Mouse (Mus musculus) 3134 (cell line): ENCODE measurements around the gene Plvap.

Experiments
- DNase-seq: peaks from one replicate; pipeline ENCODE4 v3.0.0-alpha.2; 2011; ENCODE audit warnings: low spot score; ENCODE audit not compliant: insufficient read length; ENCODE audit errors: extremely low read depth

Gene Plvap

DNA sequence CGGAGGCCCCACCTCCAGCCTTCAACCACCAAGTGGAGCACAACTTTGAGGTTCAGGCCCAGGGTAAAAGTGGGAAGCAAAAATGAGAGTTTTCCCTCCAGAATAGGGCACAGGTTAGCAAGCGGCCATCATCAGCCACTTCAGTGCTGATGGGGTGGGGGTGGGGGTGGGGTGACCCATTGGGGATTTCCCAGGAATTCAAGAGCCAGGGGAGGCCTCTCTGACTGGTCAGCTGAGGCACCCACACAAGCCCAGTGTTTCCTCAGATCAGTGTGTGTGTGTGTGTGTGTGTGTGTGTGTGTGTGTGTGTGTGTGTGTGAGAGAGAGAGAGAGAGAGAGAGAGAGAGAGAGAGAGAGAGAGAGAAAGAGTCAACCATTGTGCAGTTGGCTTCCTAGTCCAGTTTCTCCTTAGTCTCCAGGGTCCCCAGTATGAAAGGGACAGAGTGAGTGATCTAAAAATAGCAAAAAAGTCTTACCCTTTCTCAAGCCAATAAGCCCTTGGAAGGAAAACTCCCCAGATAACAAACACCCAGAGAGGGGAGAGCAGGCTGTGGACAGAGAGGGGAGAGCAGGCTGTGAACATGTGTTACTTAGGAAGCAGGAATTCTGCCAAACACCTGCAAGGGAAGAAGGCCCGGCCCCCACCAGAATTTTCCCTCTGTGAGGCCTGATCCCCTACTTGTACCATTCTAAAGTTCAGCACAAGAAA is 15.8 kb upstream of the Plvap start:
- DNase-seq, result peak; percentile 46

- DNase-seq, result no peak
Measured at GRCm38 (mm10) chr8:71526272-71526671, 14.7 kb upstream of the Plvap start.

DNA sequence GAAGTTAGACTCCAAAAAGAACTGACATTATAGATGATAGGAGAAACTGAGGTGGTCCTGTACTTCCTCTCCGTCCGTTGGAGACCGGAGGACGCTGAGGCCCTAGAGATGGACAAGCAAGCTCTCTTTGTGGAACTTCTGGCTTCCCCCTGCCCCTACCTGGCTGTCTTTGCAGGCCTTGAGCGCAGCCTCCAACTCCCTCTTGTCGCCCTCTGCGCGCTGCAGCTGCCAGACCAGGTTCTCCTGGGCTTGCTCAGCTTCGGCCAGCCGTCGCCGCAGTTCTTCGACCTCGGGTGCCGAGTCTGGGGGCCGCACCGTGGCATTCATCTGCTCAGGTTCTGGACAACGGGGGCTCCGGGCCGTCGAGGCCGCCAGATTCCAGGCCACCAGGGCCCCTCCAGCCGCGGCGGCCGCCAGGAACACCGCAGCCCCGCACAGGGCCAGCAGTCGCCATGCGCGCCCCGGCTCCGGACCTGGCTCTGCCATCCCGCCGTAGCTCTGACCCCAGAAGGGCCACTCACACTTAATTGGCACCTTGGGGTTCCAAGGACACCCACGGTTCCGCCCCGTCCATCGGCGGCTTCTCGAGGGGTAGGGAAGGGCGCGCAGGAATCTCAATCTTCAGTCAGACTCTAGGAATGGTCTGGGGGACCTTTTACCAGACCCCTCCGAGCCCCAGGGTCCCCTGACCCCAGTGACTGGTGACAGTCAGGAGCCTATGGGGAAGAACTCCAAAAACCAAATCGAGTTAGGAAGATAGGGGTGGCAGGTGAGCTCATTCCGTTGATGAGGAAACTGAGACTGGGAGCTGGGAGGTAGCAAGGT is 13.9 kb upstream of the Plvap start, which contains the start of gene Ccdc194:
Ccdc194 (minus strand) TSS at position 486 of the 825 bp plus-strand sequence.
- DNase-seq, result no peak

GRCm38 (mm10) chr8:71521634-71522033 is 10.1 kb upstream of the Plvap start:
- DNase-seq, result peak; percentile 89

DNA sequence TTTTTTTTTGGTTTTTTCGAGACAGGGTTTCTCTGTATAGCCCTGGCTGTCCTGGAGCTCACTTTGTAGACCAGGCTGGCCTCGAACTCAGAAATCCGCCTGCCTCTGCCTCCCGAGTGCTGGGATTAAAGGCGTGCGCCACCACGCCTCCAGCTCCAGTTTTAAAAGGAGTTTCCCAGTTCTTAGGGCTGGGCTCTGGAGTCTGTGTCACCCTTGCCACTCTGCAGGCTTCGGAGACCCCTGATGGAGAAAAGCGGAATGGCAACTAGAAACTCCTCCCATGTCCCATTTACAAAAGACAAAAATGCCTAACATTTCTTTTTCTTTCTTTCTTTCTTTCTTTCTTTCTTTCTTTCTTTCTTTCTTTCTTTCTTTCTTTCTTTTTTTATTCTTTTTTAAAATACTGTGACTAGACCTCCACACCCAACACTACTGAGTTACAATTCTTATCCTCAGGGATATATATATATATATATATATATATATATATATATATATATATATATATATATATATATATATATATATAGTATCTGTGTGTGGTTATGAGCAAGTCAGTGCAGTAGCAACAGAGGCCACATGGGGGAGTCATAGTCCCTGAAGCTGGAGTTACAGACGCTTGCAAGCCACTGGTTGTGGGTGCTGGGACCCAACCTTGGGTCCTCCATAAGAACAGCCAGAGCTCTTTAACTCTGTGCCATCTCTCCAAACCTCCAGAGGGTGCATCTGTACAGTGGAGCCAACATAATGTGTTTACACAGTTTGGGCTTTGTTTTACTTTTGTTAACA is 7.7 kb upstream of the Plvap start:
- peak; percentile 44 for DNase-seq

GRCm38 (mm10) chr8:71516786-71517185 is 5.2 kb upstream of the Plvap start:
- DNase-seq, result no peak

GRCm38 (mm10) chr8:71515043-71515442 is 3.5 kb upstream of the Plvap start:
- no peak for DNase-seq

- no peak for DNase-seq
Measured at GRCm38 (mm10) chr8:71513018-71513754, 1.6 kb upstream of the Plvap start.

- DNase-seq, result peak; percentile 32
Measured at GRCm38 (mm10) chr8:71509316-71509715, 2.2 kb downstream of the Plvap start.

DNA sequence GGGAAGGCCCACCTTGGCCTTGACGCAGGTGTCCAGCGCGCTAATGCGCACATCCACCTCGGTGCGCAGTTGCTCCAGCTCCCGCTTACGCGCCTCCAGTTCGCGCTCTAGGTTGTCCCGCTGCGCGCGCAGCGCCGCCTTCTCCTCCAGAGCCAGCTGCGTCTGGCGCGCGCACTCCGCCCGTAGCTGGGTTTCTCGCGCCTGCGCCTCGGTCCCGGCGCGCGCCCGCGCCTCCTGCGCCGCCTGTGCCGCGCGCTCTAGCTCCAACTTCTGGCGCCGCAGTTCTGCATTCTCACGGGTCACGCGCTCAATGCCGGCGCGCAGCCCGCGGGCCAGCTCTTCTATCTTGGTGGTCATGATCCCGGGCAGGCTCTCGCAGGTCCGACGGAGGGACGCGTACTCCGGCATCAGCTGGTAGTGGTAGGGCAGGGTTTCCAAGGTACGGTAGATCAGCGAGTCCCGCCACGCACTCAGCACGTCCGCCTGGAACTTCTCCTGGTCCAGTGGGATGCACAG is 3.9 kb downstream of the Plvap start:
- DNase-seq, result no peak

DNA sequence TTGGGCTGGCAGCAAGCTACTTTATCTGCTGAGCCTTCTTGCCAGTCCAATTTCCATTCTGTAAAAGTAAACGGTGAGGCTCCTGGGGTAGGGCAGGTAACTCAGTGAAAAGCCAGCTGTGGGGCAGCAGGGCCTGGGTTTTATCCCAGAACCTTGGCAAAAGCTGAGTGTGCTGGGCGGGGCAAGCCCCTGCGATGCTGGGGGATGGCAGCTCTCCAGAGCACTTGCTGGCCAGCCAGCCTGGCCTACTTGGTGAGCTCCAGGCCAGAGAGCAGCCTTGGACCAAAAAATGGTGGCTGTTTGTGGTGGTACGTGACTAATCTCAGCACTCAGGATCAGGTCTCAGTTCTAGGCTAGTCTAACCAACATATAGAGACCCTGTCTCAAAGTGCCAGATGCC is 5.6 kb downstream of the Plvap start:
- DNase-seq, result peak; percentile 80

GRCm38 (mm10) chr8:71505326-71505725 is 6.2 kb downstream of the Plvap start:
- peak; percentile 71 for DNase-seq

GRCm38 (mm10) chr8:71504349-71504748 is 7.2 kb downstream of the Plvap start:
- DNase-seq, result no peak

DNA sequence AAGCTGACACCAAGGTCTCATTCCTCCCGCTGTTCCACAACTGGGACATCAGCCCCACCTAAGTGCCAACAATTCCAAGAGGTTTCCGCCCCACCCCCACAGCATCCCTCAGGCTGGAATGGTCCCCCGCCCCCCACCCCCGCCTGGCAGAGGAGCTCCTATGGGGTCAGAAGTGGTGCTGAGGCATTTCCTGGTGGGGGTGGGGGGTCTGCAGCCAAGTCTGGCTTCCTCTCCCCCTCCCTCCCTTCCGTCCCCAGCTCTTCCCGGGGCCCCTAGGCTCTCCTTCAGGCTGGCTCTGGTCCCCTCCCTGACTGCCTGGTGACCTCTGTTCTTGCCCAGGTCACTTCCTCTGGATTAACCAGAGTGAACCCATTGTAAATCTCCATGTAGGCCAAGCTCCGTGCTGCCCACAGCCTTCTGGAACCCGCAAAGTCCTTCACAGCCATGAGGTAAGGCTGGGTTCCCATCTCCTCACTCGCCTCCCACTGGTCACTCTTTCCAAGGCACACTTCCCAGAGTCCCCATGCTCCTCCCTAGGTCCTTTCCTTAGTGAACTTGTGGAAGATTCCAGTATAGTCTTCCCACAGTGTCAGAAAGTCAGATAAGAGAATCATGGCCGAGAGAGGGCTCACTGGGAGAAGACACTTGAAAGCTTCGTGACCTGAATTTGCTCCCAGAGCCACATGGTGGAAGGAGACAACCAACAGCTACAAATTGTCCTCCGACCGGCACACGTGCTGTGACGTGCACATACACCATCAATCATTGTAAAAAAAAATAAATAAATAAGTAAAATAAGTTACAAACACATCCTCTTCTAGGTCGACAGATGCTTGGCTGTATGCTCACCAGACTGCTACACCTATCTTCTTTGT is 12.5 kb downstream of the Plvap start:
- DNase-seq, result no peak

GRCm38 (mm10) chr8:71497881-71498501 is 13.6 kb downstream of the Plvap start:
- DNase-seq, result peak; percentile 41

DNA sequence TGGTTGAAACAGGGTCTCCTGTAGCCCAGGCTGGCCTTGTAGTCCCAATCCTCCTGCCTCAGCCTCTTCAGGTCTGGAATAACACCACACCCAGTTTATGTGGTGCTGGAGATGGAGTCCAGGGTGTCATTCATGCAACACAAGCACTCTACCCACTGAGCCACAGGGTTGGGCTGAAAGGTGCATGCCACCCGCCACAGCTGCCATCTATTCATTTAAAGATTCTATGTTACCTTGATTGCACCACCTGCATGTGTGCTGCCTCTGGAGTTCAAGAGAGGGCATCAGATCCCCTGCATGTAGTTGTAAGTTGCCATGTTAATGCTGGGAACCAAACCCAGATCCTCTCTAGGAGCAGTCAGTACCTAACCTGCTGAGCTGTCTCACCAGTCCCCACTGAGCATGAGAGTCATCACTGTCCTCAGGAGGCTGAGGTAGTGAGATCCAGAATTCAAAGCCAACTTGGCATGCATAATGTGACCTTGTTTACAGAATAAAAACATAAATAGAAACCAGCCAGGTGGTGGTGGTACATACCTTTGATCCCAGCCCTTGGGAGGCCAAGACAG is 14.4 kb downstream of the Plvap start:
- no peak for DNase-seq

- peak; percentile 94 for DNase-seq
Measured at GRCm38 (mm10) chr8:71496481-71496880, 15.1 kb downstream of the Plvap start.

- DNase-seq, result no peak
Measured at GRCm38 (mm10) chr8:71495811-71496210, 15.7 kb downstream of the Plvap start.
